Mouse (Mus musculus): ENCODE measurements around the gene Suox.

DNA sequence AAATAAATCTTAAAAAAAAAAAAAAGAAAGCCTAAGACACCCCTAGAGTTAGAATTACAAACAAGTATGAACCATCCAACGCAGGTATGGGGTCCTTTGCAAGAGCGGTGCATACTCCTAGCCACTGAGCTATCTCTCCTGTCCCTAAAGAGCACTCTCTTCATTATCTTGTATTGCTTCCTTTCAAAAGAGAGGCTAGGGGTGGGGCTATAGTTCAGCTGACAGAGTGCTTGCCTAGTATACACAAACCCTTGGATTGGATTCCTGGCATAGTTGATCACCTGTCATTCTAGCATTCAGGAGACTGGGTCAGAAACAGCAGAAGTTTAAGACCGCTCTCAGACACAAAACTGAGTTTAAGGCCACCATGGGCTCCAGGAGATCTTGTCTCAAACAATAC, 18.6 kb downstream of the Suox start:
- TF ChIP-seq CTCF (IDR thresholded peaks at IDR 0.05) (no peak), EP300 (IDR thresholded peaks at IDR 0.05) (no peak)

Data from lung, postnatal 0 days (tissue).